ENCODE assay signal across 22 mouse cellular contexts in the genomic region with DNA sequence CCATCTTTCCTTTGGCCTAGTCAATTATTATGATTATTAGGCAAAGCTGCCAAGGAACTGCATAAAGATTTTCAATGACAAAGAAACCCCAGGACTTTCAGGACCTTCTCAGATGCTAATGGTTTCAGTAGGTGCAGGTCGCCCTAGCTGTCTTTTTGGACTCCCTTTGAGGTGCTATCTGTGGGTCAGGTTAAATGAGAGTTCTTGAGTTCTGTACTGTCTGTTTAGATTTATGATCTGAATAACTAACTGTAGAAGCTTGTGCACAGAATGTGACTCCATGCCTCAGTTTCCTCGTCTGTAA.
DNase-seq lines count a peak whose midpoint lies in the region; ATAC-seq and TF ChIP-seq lines count a peak whose summit lies in the region.
"Had no signal": no experiment of that assay in that cellular context is flagged by ENCODE, and none has a peak within 500 bp of the region (broad histone marks: within the 10 kb centered on the region; RNA-seq: fewer than 3 reads in every experiment).

No protein-coding gene starts in this region.

- H3K9ac ChIP-seq in hindbrain, embryonic 13.5 days, result no peak overlapping the region
- no peak overlapping the region for H3K9ac ChIP-seq in hindbrain, embryonic 14.5 days
- no peak overlapping the region for H3K9ac ChIP-seq in midbrain, embryonic 14.5 days (replicated peaks; ENCODE audit: low read length)
- no peak overlapping the region for H3K9ac ChIP-seq in midbrain, postnatal 0 days (replicated peaks; ENCODE audit: low read length, poor library complexity, severe bottlenecking)
- no peak overlapping the region for H3K9ac ChIP-seq in ES-E14 (ENCODE audit: insufficient read depth, low read depth, low read length, poor library complexity, severe bottlenecking)
- H3K9ac ChIP-seq in kidney, embryonic 14.5 days (ENCODE audit: low read depth, low read length), result no peak overlapping the region
- H3K9ac ChIP-seq: embryonic facial prominence, embryonic 12.5 days; embryonic facial prominence, embryonic 15.5 days; forebrain, postnatal 0 days; hindbrain, embryonic 15.5 days had no signal

- TF ChIP-seq CTCF in midbrain, postnatal 0 days (IDR thresholded peaks at IDR 0.05), result no peak

- H3K4me3 ChIP-seq in hindbrain, embryonic 13.5 days, result no peak overlapping the region
- H3K4me3 ChIP-seq in hindbrain, embryonic 14.5 days (replicated peaks; ENCODE audit: low read length), result no peak overlapping the region
- no peak overlapping the region for H3K4me3 ChIP-seq in midbrain, embryonic 14.5 days (replicated peaks; ENCODE audit: low read depth, low read length)
- no peak overlapping the region for H3K4me3 ChIP-seq in midbrain, postnatal 0 days (ENCODE audit: low read depth, low read length)
- H3K4me3 ChIP-seq in ES-E14 (ENCODE audit: insufficient read depth in 1 of 2, low read depth in 1 of 2, low read length in 2 of 2, poor library complexity in 1 of 2, severe bottlenecking in 1 of 2), result no peak overlapping the region
- H3K4me3 ChIP-seq in kidney, embryonic 14.5 days (ENCODE audit: low read length), result no peak overlapping the region
- H3K4me3 ChIP-seq: embryonic facial prominence, embryonic 12.5 days; embryonic facial prominence, embryonic 15.5 days; gastrocnemius, adult 2 months; hindbrain, embryonic 15.5 days had no signal

- in situ Hi-C loops in ES-E14 (cut with MboI; ENCODE audit: low sequenced_read_pairs in 2 of 2, unreplicated experiment in 2 of 2), result no loop called here

- DNase-seq in hindbrain, embryonic 14.5 days (ENCODE audit: low spot score), result no peak
- no peak for DNase-seq in midbrain, embryonic 14.5 days
- DNase-seq in midbrain, postnatal 0 days (ENCODE audit: low spot score), result no peak
- peak; percentile 47 for DNase-seq in ES-E14 (ENCODE audit: low read depth, low spot score)
- no peak for DNase-seq in lung, postnatal 4 days
- DNase-seq: adrenal gland, adult 2 months; adrenal gland, postnatal 14 days; B cell, adult 2 months; cerebellum, adult 11 months; cerebellum, adult 9-11 months; forebrain, postnatal 0 days; gastrocnemius, adult 2 months; gastrocnemius, postnatal 14 days; heart, adult 11 months had no signal

- no peak for ATAC-seq in hindbrain, embryonic 13.5 days (ENCODE audit: low FRiP score)
- ATAC-seq in hindbrain, embryonic 14.5 days (ENCODE audit: low FRiP score), result no peak
- no peak for ATAC-seq in midbrain, embryonic 14.5 days (ENCODE audit: low FRiP score, low TSS enrichment)
- no peak for ATAC-seq in midbrain, postnatal 0 days (ENCODE audit: low FRiP score)
- ATAC-seq in kidney, embryonic 14.5 days (ENCODE audit: low FRiP score, low TSS enrichment), result no peak
- ATAC-seq: forebrain, embryonic 14.5 days; forebrain, postnatal 0 days had no signal

- H3K4me2 ChIP-seq in hindbrain, embryonic 13.5 days, result no peak overlapping the region
- no peak overlapping the region for H3K4me2 ChIP-seq in hindbrain, embryonic 14.5 days (replicated peaks)
- H3K4me2 ChIP-seq in midbrain, embryonic 14.5 days (ENCODE audit: low read length), result no peak overlapping the region
- no peak overlapping the region for H3K4me2 ChIP-seq in midbrain, postnatal 0 days (ENCODE audit: low read depth, low read length, poor library complexity, severe bottlenecking)
- H3K4me2 ChIP-seq in kidney, embryonic 14.5 days (replicated peaks; ENCODE audit: low read depth, low read length), result no peak overlapping the region
- H3K4me2 ChIP-seq: embryonic facial prominence, embryonic 12.5 days; embryonic facial prominence, embryonic 15.5 days; heart, embryonic 11.5 days; hindbrain, embryonic 15.5 days had no signal

- H3K27ac ChIP-seq in hindbrain, embryonic 13.5 days, result peak overlapping the region; percentile 31
- H3K27ac ChIP-seq in hindbrain, embryonic 14.5 days, result no peak overlapping the region
- H3K27ac ChIP-seq in midbrain, embryonic 14.5 days (replicated peaks; ENCODE audit: low read depth, low read length), result peak overlapping the region; percentile 57; the same call in 1 of the 2 replicates
- no peak overlapping the region for H3K27ac ChIP-seq in midbrain, postnatal 0 days (ENCODE audit: low read depth, low read length)
- peak overlapping the region; percentile 93 for H3K27ac ChIP-seq in ES-E14 (ENCODE audit: insufficient read depth, low read depth, low read length, poor library complexity, severe bottlenecking)
- no peak overlapping the region for H3K27ac ChIP-seq in kidney, embryonic 14.5 days (ENCODE audit: low read depth, low read length)
- H3K27ac ChIP-seq: embryonic facial prominence, embryonic 12.5 days; embryonic facial prominence, embryonic 15.5 days; gastrocnemius, adult 2 months had no signal

- H3K4me1 ChIP-seq in hindbrain, embryonic 13.5 days (replicated peaks), result peaks cover 20% of the 10 kb centered on the region
- peaks cover 10% of the 10 kb centered on the region; the same call in 1 of the 2 replicates for H3K4me1 ChIP-seq in hindbrain, embryonic 14.5 days (replicated peaks; ENCODE audit: control insufficient read depth, insufficient read depth, low read length)
- peaks cover 16% of the 10 kb centered on the region for H3K4me1 ChIP-seq in midbrain, embryonic 14.5 days (ENCODE audit: control insufficient read depth, insufficient read depth, low read length)
- H3K4me1 ChIP-seq in midbrain, postnatal 0 days (ENCODE audit: insufficient read depth, low read length), result peaks cover 9% of the 10 kb centered on the region; the same call in 1 of the 2 replicates
- H3K4me1 ChIP-seq in ES-E14 (ENCODE audit: control insufficient read depth in 2 of 2, insufficient read depth in 2 of 2, low read length in 2 of 2, poor library complexity in 1 of 2), result peaks cover 2 to 19% of the 10 kb centered on the region in 2 experiments; a peak in 2 of 4 replicates
- no peaks in the 10 kb centered on the region for H3K4me1 ChIP-seq in kidney, embryonic 14.5 days (ENCODE audit: control insufficient read depth, insufficient read depth, low read length)

- H3K9me3 ChIP-seq in hindbrain, embryonic 13.5 days, result no peaks in the 10 kb centered on the region
- H3K9me3 ChIP-seq in hindbrain, embryonic 14.5 days (ENCODE audit: control insufficient read depth, low read length), result no peaks in the 10 kb centered on the region
- H3K9me3 ChIP-seq in midbrain, embryonic 14.5 days (ENCODE audit: control insufficient read depth, low read length), result no peaks in the 10 kb centered on the region
- H3K9me3 ChIP-seq in midbrain, postnatal 0 days (ENCODE audit: low read length), result no peaks in the 10 kb centered on the region
- H3K9me3 ChIP-seq in ES-E14 (ENCODE audit: control insufficient read depth, insufficient read depth, low read depth, low read length), result peaks cover 2% of the 10 kb centered on the region; the same call in 1 of the 2 replicates
- no peaks in the 10 kb centered on the region for H3K9me3 ChIP-seq in kidney, embryonic 14.5 days (ENCODE audit: control insufficient read depth, low read length)
- H3K9me3 ChIP-seq: embryonic facial prominence, embryonic 12.5 days; embryonic facial prominence, embryonic 15.5 days; hindbrain, embryonic 15.5 days had no signal

- WGBS in hindbrain, embryonic 13.5 days, result 51% methylated on average over 2 of the region's 2 CpGs
- WGBS in hindbrain, embryonic 14.5 days, result 63% methylated on average over 2 of the region's 2 CpGs
- 46% methylated on average over 2 of the region's 2 CpGs for WGBS in midbrain, embryonic 14.5 days
- WGBS in midbrain, postnatal 0 days, result 57% methylated on average over 2 of the region's 2 CpGs
- WGBS in kidney, embryonic 14.5 days, result 86% methylated on average over 2 of the region's 2 CpGs

- H3K27me3 ChIP-seq in hindbrain, embryonic 13.5 days, result no peaks in the 10 kb centered on the region
- H3K27me3 ChIP-seq in hindbrain, embryonic 14.5 days (ENCODE audit: control insufficient read depth, insufficient read depth, low read length), result no peaks in the 10 kb centered on the region
- H3K27me3 ChIP-seq in midbrain, embryonic 14.5 days (ENCODE audit: control insufficient read depth, insufficient read depth, low read length), result no peaks in the 10 kb centered on the region
- H3K27me3 ChIP-seq in midbrain, postnatal 0 days (ENCODE audit: insufficient read depth, low read length), result no peaks in the 10 kb centered on the region
- H3K27me3 ChIP-seq in kidney, embryonic 14.5 days (ENCODE audit: control insufficient read depth, insufficient read depth, low read length), result no peaks in the 10 kb centered on the region
- H3K27me3 ChIP-seq: CH12.LX; embryonic facial prominence, embryonic 12.5 days; embryonic facial prominence, embryonic 15.5 days; hindbrain, embryonic 15.5 days had no signal

- no peaks in the 10 kb centered on the region for H3K36me3 ChIP-seq in hindbrain, embryonic 13.5 days
- H3K36me3 ChIP-seq in hindbrain, embryonic 14.5 days (replicated peaks; ENCODE audit: control insufficient read depth, insufficient read depth), result no peaks in the 10 kb centered on the region
- no peaks in the 10 kb centered on the region for H3K36me3 ChIP-seq in midbrain, embryonic 14.5 days (ENCODE audit: control insufficient read depth, insufficient read depth, low read length)
- no peaks in the 10 kb centered on the region for H3K36me3 ChIP-seq in midbrain, postnatal 0 days (ENCODE audit: insufficient read depth, low read length)
- peaks cover 9% of the 10 kb centered on the region; the same call in 1 of the 2 replicates for H3K36me3 ChIP-seq in ES-E14 (ENCODE audit: control insufficient read depth, insufficient read depth, low read length, poor library complexity, severe bottlenecking)
- no peaks in the 10 kb centered on the region for H3K36me3 ChIP-seq in kidney, embryonic 14.5 days (ENCODE audit: control insufficient read depth, insufficient read depth, low read length)
- H3K36me3 ChIP-seq: embryonic facial prominence, embryonic 12.5 days; embryonic facial prominence, embryonic 15.5 days; hindbrain, embryonic 15.5 days had no signal

TF ChIP-seq in ES-E14, 5 proteins besides CTCF, POLR2A, EP300 and RAD21:
- TF ChIP-seq ZC3H11A (IDR thresholded peaks at IDR 0.05; ENCODE audit: borderline replicate concordance, low read depth, low read length), result no peak
- no peak for TF ChIP-seq ZNF384 (IDR thresholded peaks at IDR 0.05; ENCODE audit: low read depth, low read length)
- TF ChIP-seq HCFC1 (IDR thresholded peaks at IDR 0.05; ENCODE audit: borderline replicate concordance, insufficient read depth, low read length), result no peak
- TF ChIP-seq MAFK (IDR thresholded peaks at IDR 0.05; ENCODE audit: insufficient read depth, low read depth, low read length), result no peak
- TF ChIP-seq CHD2 (IDR thresholded peaks at IDR 0.05; ENCODE audit: low read depth, low read length), result no peak

Comparison
In these comparisons a context has a peak if more than half of its experiments do, and no peak if none do; other contexts are left out.
1. H3K27ac ChIP-seq: peak in hindbrain, embryonic 13.5 days (single experiment), midbrain, embryonic 14.5 days (single experiment) and ES-E14 (single experiment); none in hindbrain, embryonic 14.5 days (single experiment), midbrain, postnatal 0 days (single experiment) and kidney, embryonic 14.5 days (single experiment).